Mouse (Mus musculus) cortical plate, adult 2 months (tissue): ENCODE measurements around the gene Ptbp1.

ENCODE experiments used
- CTCF ChIP-seq: fragments of 200-500 bp; IDR thresholded peaks from 2 replicates; pipeline ENCODE4 v1.5.1; 2011; ENCODE audit warnings: mild to moderate bottlenecking, control low read depth, low read length; ENCODE audit not compliant: insufficient read depth; ENCODE audit errors: extremely low read depth
- POLR2A ChIP-seq: fragments of 200-500 bp; IDR thresholded peaks from 2 replicates; pipeline ENCODE4 v1.6.1; 2011; ENCODE audit warnings: mild to moderate bottlenecking, low read length, control low read depth; ENCODE audit not compliant: insufficient read depth; ENCODE audit errors: extremely low read depth

DNA sequence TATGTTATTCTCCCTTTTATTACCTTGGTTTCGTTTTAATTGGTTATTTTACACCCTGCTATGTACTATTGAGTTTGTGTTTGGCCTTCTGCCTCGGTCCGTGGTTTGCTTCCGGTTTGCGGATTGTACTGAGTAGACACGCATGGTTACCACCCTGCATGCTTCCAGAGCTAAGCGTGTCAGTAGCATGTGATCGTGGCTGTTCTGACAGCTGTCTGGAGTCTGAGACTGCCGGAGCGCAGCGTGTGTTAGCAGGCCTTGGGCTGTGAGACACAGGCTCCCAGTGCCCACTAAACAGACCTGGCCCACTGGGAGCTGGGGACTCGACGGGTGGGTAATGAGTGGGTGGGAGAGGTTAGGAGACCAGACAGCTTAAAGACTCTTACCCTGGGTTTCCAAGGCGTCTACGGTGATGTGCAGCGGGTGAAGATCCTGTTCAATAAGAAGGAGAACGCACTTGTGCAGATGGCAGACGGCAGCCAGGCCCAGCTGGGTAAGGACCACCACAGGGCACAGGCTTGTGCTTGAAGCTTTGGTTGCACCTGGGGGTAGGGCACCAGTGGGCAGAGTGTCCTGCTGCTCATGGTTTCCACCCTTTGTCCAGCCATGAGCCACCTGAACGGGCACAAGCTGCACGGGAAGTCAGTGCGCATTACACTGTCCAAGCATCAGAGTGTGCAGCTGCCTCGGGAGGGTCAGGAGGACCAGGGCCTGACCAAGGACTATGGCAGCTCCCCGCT, 8.0 kb downstream of the Ptbp1 start:
- no peak for TF ChIP-seq POLR2A
- TF ChIP-seq CTCF: no peak
